Mouse (Mus musculus) embryonic facial prominence, embryonic 12.5 days (tissue): ENCODE data around the gene Cers1. TPM values are rescaled to one million over a fixed set of nuclear protein-coding genes. Genes with fewer than 3 reads are reported as not detected.
A peak's percentile ranks its signal among the peaks of the same experiment; 100 is the strongest.

ENCODE experiments used
- ATAC-seq: fragments of 200-750 bp; cut with Nextera tagmentation; 2 replicates; pipeline ENCODE4 v1.8.0; 2017; ENCODE audit not compliant: insufficient number of reproducible peaks, insufficient read depth, low FRiP score, low TSS enrichment
- H3K27ac ChIP-seq: fragments of 300-500 bp; sonication (generic); 2 replicates; pipeline ENCODE4 v1.5.1; 2016; ENCODE audit warnings: mild to moderate bottlenecking
- H3K27me3 ChIP-seq: fragments of 300-500 bp; sonication (generic); 2 replicates; pipeline ENCODE4 v1.6.1; 2016; ENCODE audit warnings: mild to moderate bottlenecking, moderate library complexity
- H3K36me3 ChIP-seq: fragments of 300-500 bp; sonication (generic); 2 replicates; pipeline ENCODE4 v1.6.1; 2016; ENCODE audit warnings: mild to moderate bottlenecking
- H3K4me1 ChIP-seq: fragments of 300-500 bp; sonication (generic); 2 replicates; pipeline ENCODE4 v1.6.1; 2016
- H3K4me2 ChIP-seq: fragments of 300-500 bp; sonication (generic); replicated peaks from 2 replicates; pipeline ENCODE4 v1.6.1; 2016; ENCODE audit warnings: mild to moderate bottlenecking, moderate library complexity
- H3K4me3 ChIP-seq: fragments of 300-500 bp; sonication (generic); 2 replicates; pipeline ENCODE4 v1.5.1; 2016; ENCODE audit warnings: mild to moderate bottlenecking
- H3K9ac ChIP-seq: fragments of 300-500 bp; sonication (generic); 2 replicates; pipeline ENCODE4 v1.6.1; 2016; ENCODE audit warnings: mild to moderate bottlenecking, moderate library complexity
- H3K9me3 ChIP-seq: fragments of 300-500 bp; sonication (generic); 2 replicates; pipeline ENCODE4 v1.6.1; 2016; ENCODE audit warnings: mild to moderate bottlenecking, moderate library complexity
- WGBS: fragments of 180-500 bp; shearing (Covaris S2); methylation state at CpG from one replicate; pipeline ENCODE4 v1.1.7; 2016; 5-methylcytosine and 5-hydroxymethylcytosine counted together
- polyA plus RNA-seq: library from polyadenylated mRNA; unstranded; fragments of >200 nt; fragmentation: Nextera tagmentation; extraction: Ambion mirVana; gene quantifications from 2 replicates; pipeline ENCODE4 v1.2.1, GENCODE M21; 2016

Gene Cers1
- polyA plus RNA-seq, 1 experiment from 2014 or later = 10.0 TPM

- H3K4me1 ChIP-seq = peaks cover 14% of the 10 kb centered on the region
- under 1% methylated on average over 55 of the region's 55 CpGs for WGBS
- peak; percentile 62 for ATAC-seq
Observed at GRCm38 (mm10) chr8:70283136-70284077, 32.2 kb upstream of the Cers1 start.

GRCm38 (mm10) chr8:70284421-70284820 lies 31.2 kb upstream of the Cers1 start:
- Histone ChIP-seq H3K4me3 (no peak overlapping the region), H3K36me3 (peaks cover 48% of the 10 kb centered on the region), H3K4me1 (peaks cover 14% of the 10 kb centered on the region), H3K9ac (no peak overlapping the region), H3K4me2 (peak overlapping the region; percentile 86), H3K9me3 (no peaks in the 10 kb centered on the region; the same call in 1 of the 2 replicates), H3K27ac (no peak overlapping the region), H3K27me3 (no peaks in the 10 kb centered on the region)
- no peak for ATAC-seq
- 82% methylated on average over 5 of the region's 5 CpGs for WGBS

More at GRCm38 (mm10) chr8:70283136-70284077, 32.2 kb upstream of the Cers1 start:
- Histone ChIP-seq H3K4me3 (peak overlapping the region; percentile 86), H3K4me2 (peak overlapping the region; percentile 86), H3K27ac (peak overlapping the region; percentile 75), H3K27me3 (no peaks in the 10 kb centered on the region), H3K36me3 (peaks cover 38% of the 10 kb centered on the region), H3K9me3 (no peaks in the 10 kb centered on the region; the same call in 1 of the 2 replicates), H3K9ac (peak overlapping the region; percentile 91)

- WGBS = 97% methylated on average over 15 of the region's 15 CpGs
- Histone ChIP-seq H3K36me3 (peaks cover 56% of the 10 kb centered on the region), H3K27ac (no peak overlapping the region), H3K4me2 (no peak overlapping the region), H3K4me1 (peaks cover 14% of the 10 kb centered on the region), H3K9me3 (no peaks in the 10 kb centered on the region; the same call in 1 of the 2 replicates), H3K9ac (no peak overlapping the region), H3K4me3 (no peak overlapping the region), H3K27me3 (no peaks in the 10 kb centered on the region)
- ATAC-seq = no peak
Observed at GRCm38 (mm10) chr8:70285304-70285703, 30.3 kb upstream of the Cers1 start.

- peaks cover 14% of the 10 kb centered on the region for H3K4me1 ChIP-seq
- no peak overlapping the region for H3K9ac ChIP-seq
- no peak overlapping the region for H3K4me3 ChIP-seq
- WGBS = 88% methylated on average over 8 of the region's 8 CpGs
- H3K9me3 ChIP-seq = no peaks in the 10 kb centered on the region; the same call in 1 of the 2 replicates
- H3K4me2 ChIP-seq = no peak overlapping the region
- H3K36me3 ChIP-seq = peaks cover 70% of the 10 kb centered on the region
- ATAC-seq = no peak
- no peak overlapping the region for H3K27ac ChIP-seq
- no peaks in the 10 kb centered on the region for H3K27me3 ChIP-seq
Observed at GRCm38 (mm10) chr8:70286737-70287136, 28.8 kb upstream of the Cers1 start.

- Histone ChIP-seq H3K27ac (peak overlapping the region; percentile 42; the same call in 1 of the 2 replicates), H3K4me3 (no peak overlapping the region), H3K4me1 (no peaks in the 10 kb centered on the region), H3K4me2 (no peak overlapping the region), H3K9ac (no peak overlapping the region), H3K27me3 (no peaks in the 10 kb centered on the region), H3K36me3 (peaks cover 94% of the 10 kb centered on the region), H3K9me3 (no peaks in the 10 kb centered on the region)
- 61% methylated on average over 5 of the region's 5 CpGs for WGBS
- 0 out of 2 replicates have a peak, but pooled peaks have one; percentile 11 for ATAC-seq
Observed at GRCm38 (mm10) chr8:70293988-70294405, 21.6 kb upstream of the Cers1 start.

- H3K9me3 ChIP-seq = no peaks in the 10 kb centered on the region
- no peak overlapping the region for H3K9ac ChIP-seq
- H3K36me3 ChIP-seq = peaks cover 53% of the 10 kb centered on the region
- H3K4me1 ChIP-seq = peaks cover 15% of the 10 kb centered on the region
- H3K4me2 ChIP-seq = peak overlapping the region; percentile 94
- WGBS = 77% methylated on average over 3 of the region's 3 CpGs
- no peak for ATAC-seq
- no peak overlapping the region for H3K27ac ChIP-seq
- H3K4me3 ChIP-seq = no peak overlapping the region
- H3K27me3 ChIP-seq = no peaks in the 10 kb centered on the region
Observed at GRCm38 (mm10) chr8:70300881-70301280, 14.7 kb upstream of the Cers1 start.

- Histone ChIP-seq H3K27ac (peak within 1 kb of the TSS; percentile 47), H3K4me3 (peak within 1 kb of the TSS; percentile 79), H3K4me2 (peak within 1 kb of the TSS; percentile 94), H3K9ac (peak within 1 kb of the TSS; percentile 76), H3K36me3 (peaks cover 50% of the 10 kb centered on the region), H3K4me1 (peaks cover 15% of the 10 kb centered on the region), H3K27me3 (no peaks in the 10 kb centered on the region), H3K9me3 (no peaks in the 10 kb centered on the region)
- ATAC-seq = peak; percentile 83
- WGBS = under 1% methylated on average over 40 of the region's 40 CpGs
Observed at GRCm38 (mm10) chr8:70302358-70302890, 13.2 kb upstream of the Cers1 start, which contains the start of the genes Ddx49 and Cope. Gene Ddx49 (minus strand): TSS chr8:70302489. Gene Cope (plus strand): TSS chr8:70302518.

GRCm38 (mm10) chr8:70302901-70303300 lies 12.7 kb upstream of the Cers1 start:
- H3K36me3 ChIP-seq = peaks cover 50% of the 10 kb centered on the region
- WGBS = 5% methylated on average over 16 of the region's 16 CpGs
- H3K9me3 ChIP-seq = no peaks in the 10 kb centered on the region
- 0 out of 2 replicates have a peak, but pooled peaks have one; percentile 24 for ATAC-seq
- H3K9ac ChIP-seq = peak overlapping the region; percentile 76
- no peaks in the 10 kb centered on the region for H3K27me3 ChIP-seq
- peak overlapping the region; percentile 94 for H3K4me2 ChIP-seq
- peak overlapping the region; percentile 47 for H3K27ac ChIP-seq
- H3K4me3 ChIP-seq = peak overlapping the region; percentile 79
- peaks cover 15% of the 10 kb centered on the region for H3K4me1 ChIP-seq

- 41% methylated on average over 2 of the region's 2 CpGs for WGBS
- Histone ChIP-seq H3K9me3 (no peaks in the 10 kb centered on the region), H3K4me2 (no peak overlapping the region), H3K27ac (no peak overlapping the region), H3K9ac (no peak overlapping the region), H3K4me1 (no peaks in the 10 kb centered on the region), H3K36me3 (peaks cover 77% of the 10 kb centered on the region), H3K27me3 (no peaks in the 10 kb centered on the region), H3K4me3 (no peak overlapping the region)
- no peak for ATAC-seq
Observed at GRCm38 (mm10) chr8:70309311-70309710, 6.3 kb upstream of the Cers1 start.

- no peak overlapping the region for H3K4me3 ChIP-seq
- WGBS = 93% methylated on average over 2 of the region's 2 CpGs
- peaks cover 27% of the 10 kb centered on the region for H3K4me1 ChIP-seq
- H3K27me3 ChIP-seq = no peaks in the 10 kb centered on the region
- no peak overlapping the region for H3K27ac ChIP-seq
- peaks cover 39% of the 10 kb centered on the region for H3K36me3 ChIP-seq
- no peak overlapping the region for H3K9ac ChIP-seq
- ATAC-seq = no peak
- H3K9me3 ChIP-seq = no peaks in the 10 kb centered on the region
- no peak overlapping the region for H3K4me2 ChIP-seq
Observed at GRCm38 (mm10) chr8:70313399-70313798, 2.2 kb upstream of the Cers1 start.

- no peaks in the 10 kb centered on the region for H3K9me3 ChIP-seq
- peaks cover 22% of the 10 kb centered on the region for H3K36me3 ChIP-seq
- WGBS = 8% methylated on average over 15 of the region's 15 CpGs
- H3K4me3 ChIP-seq = peak overlapping the region; percentile 57
- H3K27ac ChIP-seq = peak overlapping the region; percentile 83
- peaks cover 27% of the 10 kb centered on the region for H3K4me1 ChIP-seq
- H3K9ac ChIP-seq = peak overlapping the region; percentile 63
- ATAC-seq = peak; percentile 82
- peak overlapping the region; percentile 68 for H3K4me2 ChIP-seq
- no peaks in the 10 kb centered on the region for H3K27me3 ChIP-seq
Observed at GRCm38 (mm10) chr8:70316511-70317504, 1.2 kb downstream of the Cers1 start.
